Mouse (Mus musculus): ENCODE data around the gene Zfp385b. TPM values are rescaled to one million over a fixed set of nuclear protein-coding genes. Genes with fewer than 3 reads are reported as not detected.

The Zfp385b gene
- polyA plus RNA-seq, 1 experiment from 2014 or later = 6.8 TPM

GRCm38 (mm10) chr2:77409521-77410135, 409.8 kb downstream of the Zfp385b start:
- Histone ChIP-seq H3K9me3 (ENCODE audit: low read length) (no peaks in the 10 kb centered on the region), H3K4me2 (ENCODE audit: low read depth, low read length) (no peak overlapping the region), H3K27me3 (ENCODE audit: insufficient read depth, low read length) (no peaks in the 10 kb centered on the region), H3K27ac (ENCODE audit: low read depth) (no peak overlapping the region), H3K4me3 (ENCODE audit: low read depth, low read length) (no peak overlapping the region), H3K36me3 (replicated peaks; ENCODE audit: insufficient read depth, low read length) (no peaks in the 10 kb centered on the region), H3K4me1 (ENCODE audit: insufficient read depth) (no peaks in the 10 kb centered on the region), H3K9ac (replicated peaks) (no peak overlapping the region)
- DNase-seq (no peak), ATAC-seq (no peak)
- WGBS (ENCODE audit: insufficient replicate concordance) = 61% methylated on average over 5 of the region's 5 CpGs
- no peak for TF ChIP-seq CTCF (IDR thresholded peaks at IDR 0.05; ENCODE audit: low read depth)
- TF ChIP-seq EP300 (IDR thresholded peaks at IDR 0.05; ENCODE audit: low read depth) = no peak

- Histone ChIP-seq H3K36me3 (replicated peaks; ENCODE audit: insufficient read depth, low read length) (no peaks in the 10 kb centered on the region), H3K9ac (replicated peaks) (no peak overlapping the region), H3K27me3 (ENCODE audit: insufficient read depth, low read length) (no peaks in the 10 kb centered on the region), H3K4me2 (ENCODE audit: low read depth, low read length) (no peak overlapping the region), H3K27ac (ENCODE audit: low read depth) (no peak overlapping the region), H3K9me3 (ENCODE audit: low read length) (no peaks in the 10 kb centered on the region), H3K4me3 (ENCODE audit: low read depth, low read length) (no peak overlapping the region), H3K4me1 (ENCODE audit: insufficient read depth) (no peaks in the 10 kb centered on the region)
- TF ChIP-seq CTCF (IDR thresholded peaks at IDR 0.05; ENCODE audit: low read depth) = peak; percentile 26; the same call in 1 of the 2 replicates
- no peak for TF ChIP-seq EP300 (IDR thresholded peaks at IDR 0.05; ENCODE audit: low read depth)
- 59% methylated on average over 7 of the region's 7 CpGs for WGBS (ENCODE audit: insufficient replicate concordance)
- no peak for ATAC-seq
- no peak for DNase-seq
Observed at GRCm38 (mm10) chr2:77408972-77409371, 410.5 kb downstream of the Zfp385b start.

GRCm38 (mm10) chr2:77402329-77402728, 417.1 kb downstream of the Zfp385b start:
- H3K36me3 ChIP-seq (replicated peaks; ENCODE audit: insufficient read depth, low read length) = no peaks in the 10 kb centered on the region
- H3K4me2 ChIP-seq (ENCODE audit: low read depth, low read length) = peak overlapping the region; percentile 24; the same call in 1 of the 2 replicates
- no peak overlapping the region for H3K27ac ChIP-seq (ENCODE audit: low read depth)
- no peaks in the 10 kb centered on the region for H3K27me3 ChIP-seq (ENCODE audit: insufficient read depth, low read length)
- ATAC-seq = no peak
- H3K4me3 ChIP-seq (ENCODE audit: low read depth, low read length) = no peak overlapping the region
- H3K9me3 ChIP-seq (ENCODE audit: low read length) = no peaks in the 10 kb centered on the region
- H3K4me1 ChIP-seq (ENCODE audit: insufficient read depth) = no peaks in the 10 kb centered on the region
- no peak overlapping the region for H3K9ac ChIP-seq (replicated peaks)
- DNase-seq = no peak
- TF ChIP-seq EP300 (IDR thresholded peaks at IDR 0.05; ENCODE audit: low read depth) (no peak), CTCF (IDR thresholded peaks at IDR 0.05; ENCODE audit: low read depth) (no peak)
- WGBS (ENCODE audit: insufficient replicate concordance) = 20% methylated on average over 13 of the region's 13 CpGs

- Histone ChIP-seq H3K36me3 (replicated peaks; ENCODE audit: insufficient read depth, low read length) (no peaks in the 10 kb centered on the region), H3K27ac (ENCODE audit: low read depth) (no peak overlapping the region), H3K27me3 (ENCODE audit: insufficient read depth, low read length) (no peaks in the 10 kb centered on the region), H3K4me1 (ENCODE audit: insufficient read depth) (no peaks in the 10 kb centered on the region), H3K4me3 (ENCODE audit: low read depth, low read length) (no peak overlapping the region), H3K4me2 (ENCODE audit: low read depth, low read length) (peak overlapping the region; percentile 24; the same call in 1 of the 2 replicates), H3K9me3 (ENCODE audit: low read length) (no peaks in the 10 kb centered on the region), H3K9ac (replicated peaks) (no peak overlapping the region)
- no peak for DNase-seq
- no peak for ATAC-seq
- TF ChIP-seq EP300 (IDR thresholded peaks at IDR 0.05; ENCODE audit: low read depth) (no peak), CTCF (IDR thresholded peaks at IDR 0.05; ENCODE audit: low read depth) (0 out of 2 replicates have a peak, but pooled peaks have one; percentile 5)
- 15% methylated on average over 13 of the region's 13 CpGs for WGBS (ENCODE audit: insufficient replicate concordance)
Observed at GRCm38 (mm10) chr2:77401438-77402235, 417.8 kb downstream of the Zfp385b start.

GRCm38 (mm10) chr2:77393881-77394280, 425.6 kb downstream of the Zfp385b start:
- no peak overlapping the region for H3K4me3 ChIP-seq (ENCODE audit: low read depth, low read length)
- no peak overlapping the region for H3K27ac ChIP-seq (ENCODE audit: low read depth)
- H3K4me1 ChIP-seq (ENCODE audit: insufficient read depth) = no peaks in the 10 kb centered on the region
- no peak overlapping the region for H3K9ac ChIP-seq (replicated peaks)
- 79% methylated on average over 7 of the region's 7 CpGs for WGBS (ENCODE audit: insufficient replicate concordance)
- no peak for DNase-seq
- TF ChIP-seq CTCF (IDR thresholded peaks at IDR 0.05; ENCODE audit: low read depth) = no peak
- no peak for TF ChIP-seq EP300 (IDR thresholded peaks at IDR 0.05; ENCODE audit: low read depth)
- ATAC-seq = no peak
- no peaks in the 10 kb centered on the region for H3K9me3 ChIP-seq (ENCODE audit: low read length)
- no peaks in the 10 kb centered on the region for H3K27me3 ChIP-seq (ENCODE audit: insufficient read depth, low read length)
- no peaks in the 10 kb centered on the region for H3K36me3 ChIP-seq (replicated peaks; ENCODE audit: insufficient read depth, low read length)
- H3K4me2 ChIP-seq (ENCODE audit: low read depth, low read length) = no peak overlapping the region

- Histone ChIP-seq H3K27me3 (ENCODE audit: insufficient read depth, low read length) (no peaks in the 10 kb centered on the region), H3K4me2 (ENCODE audit: low read depth, low read length) (no peak overlapping the region), H3K27ac (ENCODE audit: low read depth) (no peak overlapping the region), H3K4me1 (ENCODE audit: insufficient read depth) (no peaks in the 10 kb centered on the region), H3K9me3 (ENCODE audit: low read length) (no peaks in the 10 kb centered on the region), H3K4me3 (ENCODE audit: low read depth, low read length) (no peak overlapping the region), H3K36me3 (replicated peaks; ENCODE audit: insufficient read depth, low read length) (no peaks in the 10 kb centered on the region), H3K9ac (replicated peaks) (no peak overlapping the region)
- ATAC-seq = no peak
- no peak for DNase-seq
- TF ChIP-seq EP300 (IDR thresholded peaks at IDR 0.05; ENCODE audit: low read depth) (no peak), CTCF (IDR thresholded peaks at IDR 0.05; ENCODE audit: low read depth) (no peak)
- 65% methylated on average over 6 of the region's 6 CpGs for WGBS (ENCODE audit: insufficient replicate concordance)
Observed at GRCm38 (mm10) chr2:77388186-77388585, 431.3 kb downstream of the Zfp385b start.

Data from liver, postnatal 0 days (tissue).